Mouse (Mus musculus) CD8-positive naive resting alpha-beta T cell, adult 2 months (primary cell): Measurements from ENCODE around the gene Slc16a5.

Source experiments
- DNase-seq, 2 experiments: peaks; one replicate each; pipeline ENCODE4 v3.0.0; 2022; ENCODE audit warnings: low read depth in 2 of 2, low spot score in 2 of 2

The Slc16a5 gene

DNA sequence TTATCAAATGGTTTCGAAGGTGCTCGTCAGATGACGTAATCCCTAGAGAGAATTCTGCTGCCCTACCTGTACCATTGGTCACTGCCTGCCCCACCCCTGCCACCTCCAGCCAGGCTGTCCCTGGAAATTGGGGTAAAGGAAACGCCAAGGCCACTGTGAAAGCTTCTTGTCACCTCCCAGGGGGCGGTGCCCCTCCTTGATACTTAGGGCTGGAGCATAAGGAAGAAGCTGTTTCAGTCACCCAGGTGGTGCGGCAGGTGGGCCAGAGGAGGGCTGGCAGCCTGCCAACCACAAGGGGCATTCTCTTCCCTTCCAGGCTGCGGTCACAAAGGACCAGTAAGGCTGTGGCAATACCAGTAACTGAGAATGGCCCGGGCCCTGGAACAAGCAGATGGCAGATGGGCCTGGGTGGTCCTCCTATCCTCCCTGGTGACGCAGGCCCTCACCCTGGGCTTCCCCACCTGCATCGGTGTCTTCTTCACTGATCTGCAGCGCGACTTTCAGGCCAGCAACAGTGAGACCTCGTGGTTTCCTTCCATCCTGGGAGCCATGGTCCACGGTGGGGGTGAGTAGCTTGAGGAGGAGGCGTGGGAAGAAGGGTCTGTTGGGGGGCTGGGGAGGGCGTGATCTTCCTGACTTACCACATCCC is at the start of gene Slc16a5:
TSS of gene Slc16a5 (plus strand) at position 232 of the 649 bp plus-strand sequence.
- peak in 1 of 2 experiments; percentile 42 for DNase-seq

DNA sequence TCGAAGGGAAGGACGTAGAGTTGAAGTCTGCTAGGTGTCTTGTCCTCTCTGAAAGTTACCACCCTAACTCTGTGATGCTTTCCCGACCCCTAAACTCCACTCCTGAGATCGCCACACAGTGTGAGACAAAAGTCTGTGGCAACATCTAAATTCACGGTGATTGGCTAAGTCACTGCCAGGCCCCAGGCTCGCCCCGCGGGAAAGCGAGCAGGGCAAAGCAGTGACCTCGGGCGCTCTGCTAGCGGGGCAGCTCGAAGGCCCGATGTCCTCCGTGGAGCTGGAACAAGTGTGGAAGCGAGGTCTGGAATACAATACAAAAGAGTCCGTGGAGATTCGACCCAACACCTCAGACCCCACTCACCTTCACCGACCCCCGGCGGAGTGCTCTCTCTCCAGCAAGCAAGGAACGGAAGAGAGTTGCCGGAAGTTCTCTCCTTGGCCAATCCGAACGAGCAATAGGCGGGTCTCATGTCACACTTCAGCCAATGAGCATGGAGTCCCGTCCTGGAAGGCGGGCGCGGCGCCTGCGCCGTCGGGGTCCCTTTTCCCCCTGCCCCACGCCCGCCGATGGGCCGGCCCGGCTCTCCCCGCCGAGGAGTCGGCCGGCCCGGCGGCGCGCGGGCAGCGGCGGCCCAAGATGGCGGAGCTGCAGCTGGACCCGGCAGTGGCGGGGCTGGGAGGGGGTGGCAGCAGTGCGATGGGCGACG is 42.6 kb upstream of the Slc16a5 start, which contains the start of the genes Atp5h and Kctd2:
TSS of gene Atp5h (minus strand) at position 432 of the 707 bp plus-strand sequence.
TSS of gene Kctd2 (plus strand) at position 598 of the 707 bp plus-strand sequence.
- peak; percentile 91 to 93 for DNase-seq

DNA sequence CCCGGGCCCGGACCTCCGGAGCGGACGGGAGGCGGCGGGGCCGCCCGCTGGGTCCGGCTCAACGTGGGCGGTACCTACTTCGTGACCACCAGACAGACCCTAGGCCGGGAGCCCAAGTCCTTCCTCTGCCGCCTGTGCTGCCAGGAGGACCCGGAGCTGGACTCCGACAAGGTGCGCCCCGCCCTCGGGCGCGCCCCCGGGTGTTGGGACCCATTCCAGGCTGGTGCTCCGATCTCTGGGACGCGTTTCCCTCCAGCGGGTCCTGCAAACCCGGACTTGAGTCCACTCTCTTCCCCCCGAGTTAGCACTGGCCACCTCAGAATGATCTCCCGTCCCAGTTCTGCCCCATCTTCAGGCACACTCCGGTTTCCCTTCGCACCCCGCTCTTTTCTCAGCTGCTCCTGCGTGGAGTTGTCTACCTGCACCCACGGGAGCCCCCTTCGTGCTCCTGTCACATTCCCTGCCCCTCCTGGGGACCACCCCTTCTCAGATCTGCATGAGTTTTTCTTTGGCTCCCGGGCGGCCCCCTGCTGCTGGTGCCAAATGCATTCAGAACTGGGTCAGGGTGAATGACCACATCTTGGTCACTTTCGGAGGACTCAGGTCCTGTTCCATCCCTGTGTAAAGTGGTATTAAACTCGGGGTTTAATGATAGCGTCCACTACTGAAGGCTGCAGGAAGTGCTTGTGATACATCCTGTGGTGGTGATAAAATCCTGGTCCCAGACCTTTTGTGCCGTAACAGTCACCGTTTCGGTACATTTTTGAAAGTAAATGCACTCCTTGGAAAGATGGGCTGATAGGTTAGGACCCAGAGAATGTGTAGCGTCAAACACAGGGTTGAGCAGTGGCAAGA is 41.7 kb upstream of the Slc16a5 start:
- no peak for DNase-seq

DNA sequence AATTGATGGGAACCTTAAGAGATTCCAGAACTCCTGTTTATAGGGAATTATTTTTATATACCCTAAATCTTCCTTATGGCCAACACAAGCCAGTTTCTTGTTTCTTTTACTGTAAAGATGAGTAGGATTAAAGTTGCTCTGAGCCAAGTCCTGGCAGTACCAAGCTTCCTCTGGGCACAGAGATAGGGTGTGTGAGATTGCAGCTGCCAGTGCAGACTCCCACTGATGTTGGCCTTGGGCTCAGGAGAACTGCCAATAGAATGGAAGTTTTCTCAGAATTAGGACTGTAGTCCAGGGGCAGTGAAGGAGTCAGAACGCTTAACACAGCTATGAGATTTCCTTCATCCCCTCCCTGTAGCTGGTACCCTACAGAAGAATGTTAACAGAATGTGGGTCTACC is 40.9 kb upstream of the Slc16a5 start:
- DNase-seq = no peak

DNA sequence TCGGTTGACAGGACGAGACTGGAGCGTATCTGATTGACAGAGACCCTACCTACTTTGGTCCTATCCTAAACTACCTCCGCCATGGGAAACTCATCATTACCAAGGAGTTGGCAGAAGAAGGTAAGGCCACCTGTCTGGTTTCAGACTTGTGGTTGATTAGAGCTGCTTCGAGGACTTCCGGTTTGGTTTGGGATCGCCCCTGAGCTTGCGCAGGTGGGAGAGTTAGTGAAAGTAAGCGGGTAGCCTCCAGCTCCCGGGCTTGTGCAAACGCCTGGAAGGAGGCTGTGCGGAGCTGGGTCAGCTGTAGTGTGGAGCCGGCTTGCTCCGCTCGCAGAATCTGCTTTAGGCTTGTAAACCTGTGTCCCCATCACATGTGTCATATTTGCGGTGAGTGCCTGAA is 40.3 kb upstream of the Slc16a5 start:
- no peak for DNase-seq

DNA sequence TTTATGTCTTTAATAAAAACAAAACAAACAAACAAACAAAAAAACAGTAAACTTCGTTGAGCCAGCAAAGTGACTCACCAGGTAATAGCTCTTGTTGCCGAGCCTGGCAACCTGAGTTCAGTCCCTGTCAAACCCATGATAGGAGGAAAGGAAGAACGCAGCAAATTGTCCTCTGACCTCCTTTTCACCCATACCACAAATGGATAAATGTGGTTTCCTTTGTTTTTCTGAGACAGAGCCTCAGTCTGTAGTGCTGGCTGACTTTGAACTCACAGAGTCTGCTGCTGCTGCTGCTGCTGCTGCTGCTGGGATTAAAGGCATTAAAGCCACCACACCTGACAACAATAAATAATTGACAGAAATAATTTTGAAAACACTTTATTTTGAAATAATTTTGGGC is 39.2 kb upstream of the Slc16a5 start:
- DNase-seq = no peak

DNA sequence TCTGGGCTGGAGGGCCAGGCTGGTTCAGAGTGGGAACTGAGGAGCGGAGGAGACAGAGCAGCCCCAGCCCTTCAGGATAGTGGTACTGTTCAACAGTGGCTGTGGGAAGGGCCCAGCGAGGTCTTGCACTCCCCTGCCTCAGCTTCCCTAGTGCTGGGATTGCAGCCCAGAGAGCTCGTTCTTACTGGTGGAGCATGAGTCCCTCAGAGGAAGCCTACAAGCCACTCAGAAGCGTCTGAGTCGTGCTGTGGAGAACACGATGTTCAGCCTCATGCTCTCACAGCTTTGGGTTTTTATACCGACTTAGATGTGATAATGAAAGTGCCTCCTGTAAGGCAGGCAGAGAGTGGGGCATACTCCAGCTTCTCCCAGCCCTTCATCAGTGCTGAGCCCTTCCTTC is 37.6 kb upstream of the Slc16a5 start:
- no peak for DNase-seq

DNA sequence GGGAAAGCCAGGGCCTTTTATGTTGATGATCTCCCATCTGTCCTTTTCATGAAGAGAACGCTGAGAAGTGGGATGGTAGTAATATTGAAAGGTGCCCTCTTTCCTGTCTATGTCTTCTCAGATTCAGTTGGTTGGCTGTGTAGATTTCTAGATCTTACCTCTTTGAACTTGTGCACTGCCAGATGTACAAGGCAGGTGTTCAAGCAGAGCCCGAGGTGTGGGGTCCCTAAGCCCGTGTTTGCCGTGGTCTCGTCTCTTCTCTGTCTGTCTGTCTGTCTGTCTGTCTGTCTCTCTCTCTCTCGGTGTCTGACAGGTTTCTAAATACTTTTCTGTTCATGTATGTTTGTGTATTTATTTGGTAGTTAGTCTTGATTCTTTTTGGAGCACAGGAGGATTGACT is 36.6 kb upstream of the Slc16a5 start:
- DNase-seq = no peak

DNA sequence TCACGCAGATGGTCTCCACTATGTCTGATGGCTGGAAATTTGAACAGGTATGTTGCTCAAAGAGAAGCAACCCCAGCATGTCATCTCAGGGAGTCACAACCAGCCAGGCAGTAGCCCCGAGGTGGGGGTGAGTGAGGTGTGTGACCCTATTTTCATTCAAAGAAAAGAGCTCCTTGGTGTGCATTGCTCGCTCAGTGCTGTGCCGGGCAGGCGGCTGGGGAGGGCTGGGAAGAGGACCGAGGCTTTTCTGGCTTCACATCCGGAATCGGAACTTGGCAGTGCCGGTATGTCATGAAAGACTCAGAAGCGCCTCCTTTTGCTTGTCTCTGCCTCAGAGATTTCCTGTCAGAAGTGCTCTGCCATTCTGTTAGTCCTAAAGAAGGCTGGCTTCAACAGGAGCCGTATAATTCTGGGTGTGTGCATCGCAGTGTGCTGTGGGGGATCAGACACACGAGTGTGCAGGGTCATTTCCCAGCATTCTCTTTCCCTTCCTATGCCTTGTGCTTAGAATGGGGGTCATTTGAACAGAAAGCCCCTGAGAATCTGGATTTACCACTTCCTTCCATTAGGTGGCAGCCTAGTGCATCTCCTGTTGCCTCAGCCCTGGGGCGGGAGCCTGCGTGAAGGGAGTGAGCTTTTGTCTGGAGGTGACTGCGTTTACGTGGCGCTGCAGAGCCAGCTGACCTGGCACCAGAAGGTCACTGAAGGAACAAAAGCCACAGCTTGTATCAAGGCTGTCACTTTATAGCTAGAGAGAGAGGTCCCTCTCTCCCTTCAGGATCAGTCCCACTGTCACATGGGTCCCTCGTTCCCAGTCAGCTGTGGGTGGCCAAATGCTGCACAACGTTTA is 34.6 kb upstream of the Slc16a5 start:
- peak; percentile 74 to 79 for DNase-seq

DNA sequence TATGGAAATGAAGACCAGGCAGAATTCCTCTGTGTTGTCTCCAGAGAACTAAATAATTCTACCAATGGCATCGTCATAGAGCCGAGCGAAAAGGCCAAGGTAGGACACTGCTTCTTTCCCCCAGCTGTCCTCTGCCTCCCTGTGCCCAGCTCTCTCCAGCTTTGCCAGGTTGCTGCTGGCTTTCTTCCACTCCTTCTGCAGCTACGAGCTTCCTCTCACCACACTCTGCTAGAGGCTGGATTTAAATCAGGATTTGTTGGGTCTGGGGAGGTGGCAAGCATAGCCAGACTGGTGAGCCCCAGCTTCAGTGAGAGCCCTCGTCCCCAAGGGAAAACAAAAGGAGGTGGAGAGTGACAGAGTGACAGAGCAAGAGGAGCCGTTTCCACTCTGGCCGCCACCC is 33.0 kb upstream of the Slc16a5 start:
- DNase-seq = no peak

DNA sequence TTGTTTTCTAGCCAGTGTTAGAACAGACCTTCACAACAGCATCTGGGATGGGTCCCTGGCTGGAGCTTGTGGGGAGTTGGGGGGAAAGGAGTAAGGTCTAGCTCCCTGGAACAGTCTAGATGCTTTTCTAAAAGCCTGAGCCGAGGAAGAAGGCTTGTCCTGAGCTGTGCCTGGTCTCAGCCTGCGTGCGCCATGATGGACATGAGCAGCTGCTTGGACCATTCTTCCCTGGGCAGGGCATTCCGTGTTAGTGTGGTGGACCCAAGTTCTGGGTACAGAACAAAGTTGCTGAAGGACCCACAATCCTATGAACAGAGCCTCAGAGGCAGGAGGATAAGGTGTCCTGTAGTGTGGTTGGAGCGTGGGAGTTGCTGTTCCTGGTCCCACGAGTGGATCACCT is 31.7 kb upstream of the Slc16a5 start:
- DNase-seq = no peak

DNA sequence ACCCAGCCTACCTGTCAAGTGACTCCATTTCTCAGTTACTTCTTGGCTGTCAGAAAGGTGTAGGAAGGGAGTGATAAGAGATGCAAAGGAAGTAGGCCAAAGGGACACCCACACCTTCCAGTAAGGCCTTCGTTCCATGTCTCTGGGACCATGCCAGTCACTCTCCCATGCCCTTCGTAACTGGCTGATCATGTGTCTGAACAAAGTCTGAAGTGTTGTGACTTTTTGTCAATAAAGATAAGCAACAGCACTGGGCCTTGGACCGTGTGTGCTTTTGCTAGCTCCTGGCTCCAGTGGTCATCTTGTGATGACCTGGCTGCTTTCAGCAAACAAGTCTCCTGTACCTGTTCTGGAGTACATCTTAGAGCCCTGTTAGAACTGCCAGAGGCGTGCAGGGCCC is 29.5 kb upstream of the Slc16a5 start:
- no peak for DNase-seq

DNA sequence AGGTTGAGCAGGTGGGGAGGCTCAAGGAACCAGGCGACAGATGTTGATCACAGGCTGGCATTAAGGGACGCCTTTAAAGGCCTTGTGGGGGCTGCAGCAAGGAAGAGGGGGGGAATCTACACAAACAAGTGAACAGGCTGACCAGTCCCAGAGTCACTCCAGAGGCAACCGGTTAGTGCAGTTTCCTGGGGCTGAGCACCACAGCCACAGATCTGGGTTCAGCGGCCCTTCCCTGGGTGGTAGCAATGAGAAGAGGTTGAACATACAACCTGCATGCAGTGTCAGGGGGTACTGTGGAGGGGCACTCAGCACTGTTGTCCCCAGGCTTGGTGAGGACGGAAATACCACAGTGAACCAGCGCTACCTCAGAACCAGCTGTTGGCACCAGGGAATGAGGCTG is 28.9 kb upstream of the Slc16a5 start:
- DNase-seq = no peak

DNA sequence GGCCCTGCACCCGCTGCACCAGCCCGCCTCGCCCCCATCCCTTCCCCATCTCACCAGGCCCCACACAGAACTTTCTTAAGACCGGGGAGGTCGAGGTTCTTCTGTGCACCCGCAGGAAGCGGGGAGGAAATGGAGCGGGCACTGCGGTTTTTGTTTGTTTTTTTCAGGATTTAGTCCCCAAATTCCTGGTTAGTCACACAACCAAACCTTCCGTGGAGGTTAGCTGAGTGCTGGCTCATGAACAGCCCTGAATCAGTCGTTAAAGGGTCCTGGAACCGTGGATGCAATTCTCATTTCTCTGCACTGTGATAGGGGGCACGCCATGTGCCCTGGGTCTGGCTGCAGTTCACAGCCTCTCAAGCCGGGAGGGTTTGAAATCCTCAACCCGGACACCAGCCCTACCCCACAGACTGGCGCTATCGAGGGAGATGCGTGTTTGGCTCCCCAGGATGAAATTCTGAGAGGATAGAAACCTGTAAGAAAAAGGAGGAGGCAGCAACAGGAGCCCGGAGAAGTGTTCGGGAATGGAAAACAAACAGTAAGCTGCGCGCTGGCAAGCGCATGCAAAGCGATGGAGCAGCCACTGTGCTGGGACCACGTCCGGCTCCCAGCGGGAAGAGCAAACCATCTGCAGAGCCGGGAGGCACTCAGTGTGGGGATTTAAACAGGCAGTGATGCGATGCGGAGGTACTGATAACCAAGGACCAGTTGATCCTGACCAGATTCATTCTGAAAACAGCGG is 26.5 kb upstream of the Slc16a5 start:
- DNase-seq = no peak

DNA sequence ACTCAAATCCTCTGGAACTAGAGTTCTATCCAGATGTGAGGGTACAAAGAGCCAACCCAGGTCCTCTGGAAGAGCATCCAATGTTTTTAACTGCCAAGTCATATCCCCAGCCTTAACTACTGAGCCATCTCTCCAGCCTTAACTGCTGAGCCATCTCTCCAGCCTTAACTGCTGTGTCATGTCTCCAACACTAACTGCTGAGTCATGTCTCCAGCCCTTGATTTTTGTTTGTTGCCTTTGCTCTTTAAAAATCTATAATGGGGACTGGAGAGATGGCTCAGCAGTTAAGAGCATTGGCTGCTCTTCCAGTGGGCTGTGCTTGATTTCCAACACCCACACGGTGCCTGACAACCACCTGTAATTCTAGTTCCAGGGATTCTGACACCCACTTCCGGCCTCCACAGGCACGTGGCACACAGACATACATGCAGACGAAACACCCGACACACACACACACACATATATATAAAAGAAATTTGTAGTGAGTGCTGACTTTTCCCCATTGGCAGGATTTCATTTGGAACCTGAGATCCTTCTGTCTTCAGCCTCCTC is 24.6 kb upstream of the Slc16a5 start:
- DNase-seq = no peak

DNA sequence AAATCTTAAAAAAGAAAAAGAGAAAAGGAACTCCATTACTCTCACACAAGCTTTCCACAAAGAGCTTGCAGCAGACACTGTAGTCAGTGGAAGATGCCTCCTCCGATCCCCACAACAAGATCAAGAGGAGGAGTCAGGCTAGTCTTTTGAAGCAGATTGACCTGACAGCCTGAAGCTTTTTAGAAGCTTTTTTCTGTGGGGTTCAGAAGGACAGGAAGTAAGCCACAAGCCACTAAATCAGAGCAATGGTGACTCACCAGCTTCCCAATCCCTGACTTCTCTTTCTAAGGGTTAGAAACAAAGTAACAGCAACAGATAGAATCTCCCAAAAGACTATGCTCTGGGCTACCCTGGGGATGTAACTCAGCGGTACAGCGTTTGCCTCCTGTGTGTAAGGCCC is 22.9 kb upstream of the Slc16a5 start:
- DNase-seq = no peak

DNA sequence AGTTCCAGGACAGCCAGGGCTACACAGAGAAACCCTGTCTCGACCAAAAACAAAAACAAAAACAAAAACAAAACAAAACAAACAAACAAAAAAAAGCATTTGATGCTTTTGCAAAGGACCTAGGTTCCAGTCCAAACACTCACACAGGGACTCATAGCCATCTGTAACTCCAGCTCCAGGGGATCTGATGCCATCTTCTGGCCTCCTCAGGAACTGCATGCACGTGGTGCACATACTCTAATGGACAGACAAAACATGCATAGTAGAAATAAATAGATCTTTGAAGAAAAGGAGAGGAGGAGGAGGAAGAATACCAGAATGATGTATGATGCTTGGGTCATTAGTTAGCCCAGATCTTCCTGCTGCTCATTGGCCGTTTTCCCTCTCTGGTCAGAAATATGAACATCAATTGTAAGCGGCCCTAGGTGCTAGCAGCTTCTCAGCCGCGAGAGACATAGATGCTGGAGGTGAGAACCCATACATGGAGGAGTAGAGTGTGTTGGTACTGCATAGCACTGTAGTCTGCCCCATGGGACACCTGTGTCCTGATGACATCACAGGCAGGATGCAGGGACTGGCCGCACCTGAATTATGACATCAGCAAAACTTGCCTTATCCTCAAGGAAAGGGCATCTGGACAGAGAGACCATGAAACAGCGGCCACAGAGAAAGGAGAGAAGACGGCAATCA is 22.2 kb upstream of the Slc16a5 start, which contains the start of gene Trim80:
TSS of gene Trim80 (plus strand) at position 640 of the 690 bp plus-strand sequence.
- DNase-seq = no peak

DNA sequence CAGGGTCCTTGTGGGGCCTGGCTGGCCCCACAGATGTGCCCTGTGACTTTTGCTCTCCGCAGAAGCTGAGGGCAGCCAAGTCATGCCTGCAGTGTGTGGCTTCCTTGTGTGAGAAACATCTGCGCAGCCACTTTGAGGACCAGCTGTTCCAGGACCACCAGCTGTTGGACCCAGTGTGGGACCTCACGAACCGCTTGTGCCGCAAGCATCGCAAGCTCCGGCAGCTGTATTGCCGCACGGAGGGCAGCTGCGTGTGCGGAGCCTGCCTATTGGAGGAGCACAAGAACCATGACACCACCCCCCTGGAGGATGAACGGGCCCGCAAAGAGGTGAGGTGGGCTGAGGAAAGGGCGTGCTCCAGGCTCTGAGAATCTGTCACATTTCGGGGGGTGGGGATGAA is 20.9 kb upstream of the Slc16a5 start:
- DNase-seq = no peak

DNA sequence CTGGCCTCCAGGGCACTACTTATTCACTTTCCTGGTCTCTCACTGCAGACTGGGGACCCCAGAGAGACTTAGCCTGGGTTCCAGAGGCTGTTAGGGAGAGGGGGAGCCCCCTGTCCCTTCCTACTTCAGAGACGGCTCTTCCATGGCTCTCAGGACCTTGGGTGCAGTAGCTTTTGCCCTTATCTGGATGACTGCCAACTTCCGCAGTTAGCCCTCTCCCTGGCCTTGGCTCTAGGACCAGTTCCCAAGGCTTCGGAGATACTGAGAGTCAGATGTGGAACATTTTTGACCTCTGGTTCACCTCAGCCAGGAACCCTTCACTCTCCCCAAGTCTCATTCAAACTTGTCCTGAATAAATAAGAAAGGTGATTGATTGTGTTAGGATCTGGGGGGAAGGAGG is 15.4 kb upstream of the Slc16a5 start:
- DNase-seq = no peak
